Mouse (Mus musculus) MEL-GATA-1-ER (cell line): ENCODE results near the gene Ufsp2.

Experiments
- DNase-seq: peaks from one replicate; pipeline ENCODE4 v3.0.0-alpha.2; 2012; ENCODE audit warnings: low read depth; ENCODE audit errors: extremely low read depth

Ufsp2 gene

DNA sequence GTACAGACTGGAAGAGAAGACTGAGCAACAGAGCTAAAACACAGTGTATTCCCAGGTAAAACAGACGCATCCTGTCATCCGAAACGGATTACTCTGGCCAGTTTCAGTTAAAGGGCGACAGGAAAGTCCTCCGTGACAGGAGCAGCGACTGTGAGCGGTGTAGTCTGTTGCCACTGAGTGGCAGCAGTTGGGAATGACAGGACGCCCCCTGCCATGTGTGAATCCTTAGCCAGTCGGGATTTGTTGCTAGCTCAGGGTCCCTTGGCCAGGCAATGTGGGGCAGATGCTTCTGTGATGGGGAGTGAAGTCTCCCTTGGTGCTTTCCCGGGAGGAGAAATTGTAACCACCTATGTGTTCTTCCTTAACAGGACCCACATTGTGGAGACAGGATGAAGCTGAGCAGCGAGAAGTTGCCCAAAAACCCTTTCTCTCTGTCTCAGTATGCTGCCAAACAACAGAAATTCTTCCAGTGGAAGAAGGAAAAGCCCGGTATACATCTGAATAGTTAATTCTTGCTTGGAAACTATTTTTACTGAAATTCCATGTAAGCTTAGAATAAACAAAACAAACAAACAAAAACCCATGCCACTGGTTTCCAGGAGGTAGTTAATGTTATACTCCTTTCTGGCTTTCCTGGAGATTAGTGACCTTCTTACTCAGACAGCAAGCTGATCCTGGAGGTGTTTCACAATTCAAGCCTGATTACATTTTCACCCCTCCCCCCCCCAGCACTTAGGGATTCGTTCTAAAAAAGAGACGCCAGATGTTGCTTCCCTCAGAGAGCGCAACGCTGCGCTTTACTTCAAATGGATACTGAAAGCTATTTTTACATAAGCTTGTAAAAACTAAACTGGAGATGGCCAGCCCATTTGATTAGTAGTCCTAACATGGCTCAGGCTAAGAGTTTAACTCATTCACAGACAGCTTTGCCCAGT is 35.7 kb downstream of the Ufsp2 start:
- no peak for DNase-seq

DNA sequence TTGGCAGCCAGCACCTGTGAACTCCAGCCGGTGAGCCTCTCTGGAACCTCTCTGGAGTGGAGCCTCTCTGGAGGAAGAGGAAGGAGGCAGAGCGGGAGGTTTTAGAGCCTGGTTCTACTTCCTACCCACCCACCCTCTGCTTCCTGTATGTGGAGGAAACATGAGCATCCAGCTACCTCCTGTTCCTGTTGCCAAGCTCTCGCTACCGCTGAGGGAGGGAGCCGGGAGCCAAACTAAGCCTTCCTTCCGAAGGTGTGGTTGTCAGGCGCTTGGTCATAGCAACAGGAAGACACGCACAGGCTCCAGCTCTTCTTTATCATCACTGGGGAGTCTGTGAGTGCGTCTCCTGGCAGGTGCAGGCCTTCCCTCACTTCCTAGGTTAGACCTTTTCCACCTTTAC is 46.9 kb downstream of the Ufsp2 start:
- DNase-seq: no peak

DNA sequence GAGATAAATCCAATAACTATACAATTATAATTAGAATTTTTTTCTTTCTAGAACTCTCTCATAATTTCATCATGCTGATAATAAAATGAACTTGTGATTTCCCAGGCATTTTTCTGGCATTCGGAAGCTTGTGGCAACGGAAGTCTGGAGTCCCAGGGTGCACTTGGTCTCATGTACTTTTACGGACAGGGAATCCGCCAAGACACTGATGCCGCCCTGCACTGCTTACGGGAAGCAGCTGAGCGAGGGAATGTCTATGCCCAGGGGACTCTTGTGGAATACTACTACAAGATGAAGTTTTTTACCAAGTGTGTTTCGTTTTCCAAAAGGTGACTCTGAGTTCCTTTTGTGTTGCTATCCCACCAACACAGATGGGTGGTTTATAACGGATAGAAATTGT is 47.4 kb downstream of the Ufsp2 start:
- DNase-seq: no peak

DNA sequence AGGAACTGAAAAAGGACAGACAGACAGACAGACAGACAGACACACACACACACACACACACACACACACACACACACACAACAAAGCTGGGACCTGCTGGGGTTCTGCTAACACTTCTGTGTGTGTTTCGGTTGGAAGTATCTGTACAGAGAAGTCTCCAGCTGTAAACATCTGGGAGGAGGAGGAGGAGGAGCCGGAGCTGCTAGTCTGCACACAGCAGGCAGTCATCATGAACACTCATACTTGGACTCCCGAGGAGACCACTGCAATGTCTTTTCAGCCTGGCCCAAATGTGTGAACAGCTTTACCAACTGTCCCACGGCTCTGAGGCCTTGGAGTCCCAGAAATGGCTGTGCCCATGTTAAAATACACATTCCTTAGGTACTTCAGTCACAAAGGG is 49.1 kb downstream of the Ufsp2 start:
- DNase-seq: no peak

DNA sequence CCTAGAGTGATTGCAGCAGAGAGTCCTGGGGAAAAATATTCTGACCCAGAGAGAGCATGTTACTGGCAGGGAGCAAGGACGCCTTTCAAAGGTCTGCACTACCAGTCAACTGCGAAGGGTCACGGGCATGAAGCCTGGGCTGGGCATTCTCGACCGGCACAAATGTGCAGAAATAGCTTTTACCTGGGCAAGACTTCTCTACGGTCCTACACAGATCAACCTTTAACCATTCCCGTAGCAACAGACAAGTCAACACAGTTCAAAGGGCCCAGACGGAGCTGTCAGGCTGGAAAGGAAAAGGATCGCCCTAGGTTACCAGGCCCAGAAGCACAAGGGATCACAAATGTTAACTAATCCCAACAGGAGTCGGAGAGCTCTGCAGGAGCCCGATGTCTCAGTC is 60.9 kb downstream of the Ufsp2 start:
- no peak for DNase-seq

DNA sequence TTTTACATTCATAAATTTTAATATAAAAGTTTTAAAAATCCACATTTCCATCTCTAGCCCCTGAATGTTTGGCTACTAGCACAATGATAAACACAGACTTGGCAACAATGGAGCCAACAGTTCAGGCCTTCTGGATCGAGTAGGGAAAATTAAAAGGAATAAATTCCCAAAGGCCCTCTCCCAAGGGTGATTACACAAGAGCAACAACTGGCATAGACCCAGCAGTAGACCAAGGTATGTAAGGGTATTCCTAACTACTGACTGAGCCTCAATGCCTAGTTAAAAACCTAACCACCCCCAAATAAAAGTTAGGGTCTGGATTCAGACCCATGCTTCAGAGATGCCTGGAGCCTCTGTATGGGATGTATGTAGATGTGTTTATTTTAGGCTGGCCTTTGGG is 64.3 kb downstream of the Ufsp2 start:
- DNase-seq: no peak

DNA sequence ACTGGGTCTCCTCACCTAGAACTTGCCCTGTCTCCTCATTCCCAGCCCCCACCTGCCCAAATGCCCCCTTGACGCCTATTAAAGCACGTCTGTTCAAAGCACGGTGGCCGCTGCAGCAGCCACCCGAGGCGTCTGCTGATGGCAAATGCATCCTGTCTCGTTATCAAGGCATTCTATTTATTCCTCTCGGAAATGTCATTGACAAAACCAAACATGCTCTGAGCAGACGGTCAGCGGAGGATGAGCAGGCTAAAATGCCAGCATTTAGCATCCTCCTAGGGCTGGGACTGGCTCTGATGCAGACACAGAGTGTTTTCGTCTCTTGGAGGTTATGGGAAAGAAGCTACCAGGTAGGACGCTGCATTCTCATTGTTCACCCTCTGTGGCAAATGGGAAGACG is 64.9 kb downstream of the Ufsp2 start:
- DNase-seq: no peak
